Mouse (Mus musculus) limb, embryonic 14.5 days (tissue): ENCODE data around the gene Tns1. TPM values are rescaled to one million over a fixed set of nuclear protein-coding genes. Genes with fewer than 3 reads are reported as not detected.

Experiments used
- ATAC-seq: fragments of 200-750 bp; cut with Nextera tagmentation; 2 replicates; pipeline ENCODE4 v1.8.0; 2017; ENCODE audit warnings: low read depth, moderate number of reproducible peaks, moderate TSS enrichment; ENCODE audit not compliant: low FRiP score
- DNase-seq: peaks from one replicate; pipeline ENCODE4 v3.0.0-alpha.2; 2015; ENCODE audit warnings: low spot score
- H3K27ac ChIP-seq: fragments of 300-500 bp; sonication (generic); replicated peaks from 2 replicates; pipeline ENCODE4 v1.5.1; 2014; ENCODE audit warnings: low read depth, mild to moderate bottlenecking, low read length, moderate library complexity, mixed read lengths
- H3K27me3 ChIP-seq: fragments of 300-500 bp; sonication (generic); 2 replicates; pipeline ENCODE4 v1.6.1; 2014; ENCODE audit warnings: low read length, mixed read lengths; ENCODE audit not compliant: control insufficient read depth, insufficient read depth
- H3K36me3 ChIP-seq: fragments of 300-500 bp; sonication (generic); 2 replicates; pipeline ENCODE4 v1.6.1; 2014; ENCODE audit warnings: mild to moderate bottlenecking, low read length, moderate library complexity, mixed read lengths; ENCODE audit not compliant: control insufficient read depth, insufficient read depth
- H3K4me1 ChIP-seq: fragments of 300-500 bp; sonication (generic); 2 replicates; pipeline ENCODE4 v1.6.1; 2014; ENCODE audit warnings: antibody characterized with exemption, low read length, mixed read lengths; ENCODE audit not compliant: control insufficient read depth, insufficient read depth
- H3K4me2 ChIP-seq: fragments of 300-500 bp; sonication (generic); replicated peaks from 2 replicates; pipeline ENCODE4 v1.6.1; 2014; ENCODE audit warnings: low read depth, mild to moderate bottlenecking, low read length, moderate library complexity; ENCODE audit not compliant: severe bottlenecking
- H3K4me3 ChIP-seq: fragments of 300-500 bp; sonication (generic); replicated peaks from 2 replicates; pipeline ENCODE4 v1.5.1; 2014; ENCODE audit warnings: low read length
- H3K9ac ChIP-seq: fragments of 300-500 bp; sonication (generic); 2 replicates; pipeline ENCODE4 v1.6.1; 2014; ENCODE audit warnings: mild to moderate bottlenecking, low read depth, low read length, moderate library complexity; ENCODE audit not compliant: severe bottlenecking
- H3K9me3 ChIP-seq: fragments of 300-500 bp; sonication (generic); 2 replicates; pipeline ENCODE4 v1.6.1; 2016; ENCODE audit warnings: low read length; ENCODE audit not compliant: control insufficient read depth
- POLR2A ChIP-seq: fragments of 200-500 bp; IDR thresholded peaks from 2 replicates; pipeline ENCODE4 v1.8.0; 2012; ENCODE audit warnings: inconsistent platforms, mild to moderate bottlenecking, moderate library complexity, borderline replicate concordance; ENCODE audit not compliant: insufficient read depth, insufficient read length; ENCODE audit errors: extremely low read depth
- WGBS: fragments of 180-500 bp; shearing (Covaris S2); extraction: QIAGEN DNeasy Blood & Tissue Kit; methylation state at CpG from one replicate; pipeline ENCODE4 v1.1.7; 2014; 5-methylcytosine and 5-hydroxymethylcytosine counted together
- polyA plus RNA-seq, 2 experiments: library from polyadenylated mRNA; depleted of rRNA in 1 of 2; stranded (reverse) in 1 of 2; unstranded in 1 of 2; fragments of >200 nt; fragmentation: Nextera tagmentation in 1 of 2; extraction: Ambion mirVana in 1 of 2; gene quantifications; 2 replicates each; pipeline versions ENCODE4 v1.2.1 to v1.2.3; 2012 to 2014

Gene Tns1
- polyA plus RNA-seq, 2 experiments = 38.0 to 51.3 TPM

DNA sequence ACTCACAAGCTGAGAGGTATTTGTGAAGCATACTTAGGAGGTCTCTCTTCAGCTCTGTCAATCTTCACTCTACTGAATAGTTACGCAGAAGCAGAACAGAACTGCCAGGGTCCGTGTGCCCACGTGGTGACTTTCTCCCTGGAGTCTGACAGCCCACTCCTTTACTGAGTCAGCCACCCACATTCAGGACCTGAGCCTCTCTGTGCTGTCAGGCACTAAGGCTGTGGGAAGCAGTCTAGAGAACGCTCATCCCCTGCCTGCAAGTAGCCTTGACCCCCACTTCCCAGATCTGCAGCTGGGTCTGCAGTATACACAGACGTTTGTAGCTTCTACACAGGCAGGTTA, 191.1 kb downstream of the Tns1 start:
- Histone ChIP-seq H3K27ac (no peak overlapping the region), H3K9ac (no peak overlapping the region), H3K9me3 (no peaks in the 10 kb centered on the region), H3K27me3 (no peaks in the 10 kb centered on the region), H3K36me3 (peaks cover 42% of the 10 kb centered on the region), H3K4me2 (no peak overlapping the region), H3K4me3 (no peak overlapping the region), H3K4me1 (no peaks in the 10 kb centered on the region)
- ATAC-seq (no peak), DNase-seq (no peak)
- TF ChIP-seq POLR2A = no peak
- 86% methylated on average over 5 of the region's 5 CpGs for WGBS

DNA sequence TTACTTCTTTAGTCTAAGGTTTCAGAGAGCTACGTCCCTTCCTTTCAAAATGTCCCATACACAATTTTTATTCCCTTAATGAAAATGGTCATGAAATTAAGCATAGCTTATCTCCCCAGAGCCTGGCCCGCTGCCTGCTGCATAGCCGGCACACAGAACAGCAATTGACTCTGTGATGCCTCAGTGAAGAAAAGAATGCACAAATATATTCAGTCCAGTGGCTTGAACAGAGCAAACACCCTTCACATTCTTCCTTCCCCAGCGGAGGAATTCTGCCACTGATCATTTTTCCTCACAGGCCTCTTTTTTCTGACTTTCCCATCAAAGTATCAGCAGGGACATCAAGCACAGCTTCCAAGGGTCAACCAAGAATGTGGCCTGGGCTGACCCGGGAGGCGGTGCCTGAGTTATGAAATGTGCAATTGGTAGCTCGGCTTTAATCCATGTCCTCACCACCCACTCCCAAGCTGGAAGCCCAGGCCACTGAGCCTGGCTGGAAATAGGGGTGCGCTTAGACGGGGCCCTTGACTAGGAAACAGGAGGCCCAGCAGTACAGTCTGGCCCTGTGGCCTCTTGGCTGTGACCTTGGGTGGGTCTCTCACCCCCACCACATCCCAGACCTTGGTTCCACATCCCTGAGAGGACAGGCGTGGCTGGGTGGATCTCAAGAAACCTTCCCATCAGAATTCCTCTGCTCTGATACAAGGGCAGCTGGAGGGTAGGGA, 191.7 kb downstream of the Tns1 start:
- Histone ChIP-seq H3K27me3 (no peaks in the 10 kb centered on the region), H3K4me3 (no peak overlapping the region), H3K9me3 (no peaks in the 10 kb centered on the region), H3K27ac (no peak overlapping the region), H3K4me1 (no peaks in the 10 kb centered on the region), H3K9ac (no peak overlapping the region), H3K36me3 (peaks cover 45% of the 10 kb centered on the region), H3K4me2 (no peak overlapping the region)
- 80% methylated on average over 10 of the region's 10 CpGs for WGBS
- TF ChIP-seq POLR2A = no peak
- no peak for DNase-seq
- no peak for ATAC-seq

DNA sequence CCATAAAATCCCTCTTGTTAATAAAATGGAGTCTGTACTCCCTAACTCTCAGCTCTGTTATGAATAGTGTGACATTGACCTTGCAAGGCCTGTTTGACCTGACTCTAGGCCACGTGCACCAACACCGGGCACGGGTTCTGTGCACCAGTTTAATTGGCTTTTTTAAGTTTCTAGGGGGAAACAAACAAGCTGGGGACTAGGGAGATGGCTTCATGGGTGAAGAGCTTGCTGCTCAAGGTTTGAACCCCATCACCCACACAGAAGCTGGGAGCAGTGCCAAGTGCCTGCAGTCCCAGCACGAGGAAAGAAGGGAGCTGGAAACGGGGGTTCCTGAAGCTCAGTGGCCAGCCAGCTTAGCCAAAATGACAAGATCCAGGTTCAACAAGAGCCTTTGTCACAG, 192.4 kb downstream of the Tns1 start:
- H3K4me2 ChIP-seq = no peak overlapping the region
- 63% methylated on average over 5 of the region's 5 CpGs for WGBS
- H3K27ac ChIP-seq = no peak overlapping the region
- no peaks in the 10 kb centered on the region for H3K27me3 ChIP-seq
- ATAC-seq (no peak), DNase-seq (no peak)
- H3K9ac ChIP-seq = no peak overlapping the region
- H3K36me3 ChIP-seq = peaks cover 49% of the 10 kb centered on the region
- H3K4me3 ChIP-seq = no peak overlapping the region
- no peaks in the 10 kb centered on the region for H3K9me3 ChIP-seq
- no peak for TF ChIP-seq POLR2A
- H3K4me1 ChIP-seq = no peaks in the 10 kb centered on the region

DNA sequence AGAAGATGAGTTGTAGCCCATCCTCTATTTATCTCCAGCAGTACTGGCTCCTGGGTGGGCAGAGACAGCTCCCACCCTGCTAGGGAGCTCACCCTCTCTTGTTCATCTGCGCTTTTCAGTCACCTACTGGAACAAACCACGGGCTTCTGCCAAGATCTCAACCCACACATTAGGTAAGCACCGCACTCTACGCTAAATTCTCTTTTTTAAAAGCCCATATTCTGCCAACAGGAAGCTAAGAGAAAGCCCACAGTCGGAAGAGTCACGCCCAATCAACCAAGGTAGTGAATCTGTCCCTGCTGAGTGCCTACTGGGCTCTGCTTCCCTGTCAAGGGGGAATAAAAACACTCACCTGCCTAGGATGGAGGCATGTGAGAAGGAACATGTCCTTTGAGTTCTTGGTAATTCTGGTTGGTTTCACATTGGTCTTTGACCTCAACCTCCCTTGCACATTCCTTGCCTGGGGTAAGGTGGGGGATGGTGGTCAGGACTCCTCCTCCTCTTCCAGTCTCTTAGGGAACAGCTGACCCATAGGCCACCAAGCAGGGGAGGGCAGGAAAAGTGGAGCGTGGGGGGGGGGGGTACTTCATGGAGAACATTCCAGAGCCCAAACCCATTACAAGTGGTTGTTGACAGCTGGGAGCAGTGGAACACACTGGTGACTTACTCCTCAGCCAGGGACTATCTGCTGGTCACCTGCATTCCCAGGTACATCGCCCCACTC, 193.7 kb downstream of the Tns1 start:
- Histone ChIP-seq H3K27me3 (no peaks in the 10 kb centered on the region), H3K4me3 (no peak overlapping the region), H3K4me2 (no peak overlapping the region), H3K4me1 (no peaks in the 10 kb centered on the region), H3K36me3 (peaks cover 49% of the 10 kb centered on the region), H3K27ac (no peak overlapping the region), H3K9ac (no peak overlapping the region), H3K9me3 (no peaks in the 10 kb centered on the region)
- ATAC-seq (no peak), DNase-seq (no peak)
- WGBS = 85% methylated on average over 8 of the region's 8 CpGs
- no peak for TF ChIP-seq POLR2A

DNA sequence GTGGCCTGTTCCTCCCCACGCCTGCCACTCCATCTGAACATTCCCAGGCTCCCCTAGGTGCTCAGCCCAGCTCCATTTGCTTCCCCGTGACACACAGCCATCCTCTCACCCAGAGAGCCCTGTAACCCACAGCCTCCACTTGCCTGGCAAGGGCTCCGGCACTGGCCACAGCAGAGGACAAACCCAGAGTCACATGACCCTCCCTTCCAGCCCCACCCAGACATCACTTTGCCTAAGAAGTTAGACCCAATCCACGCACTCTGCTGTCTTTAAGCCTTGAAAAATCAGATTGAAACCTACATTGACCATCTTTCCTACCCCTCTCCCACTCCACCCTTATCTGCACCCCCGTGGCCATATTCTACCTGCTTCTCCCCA, 194.3 kb downstream of the Tns1 start:
- WGBS = 92% methylated on average over 5 of the region's 5 CpGs
- Histone ChIP-seq H3K9ac (no peak overlapping the region), H3K27ac (no peak overlapping the region), H3K9me3 (no peaks in the 10 kb centered on the region), H3K27me3 (no peaks in the 10 kb centered on the region), H3K36me3 (peaks cover 49% of the 10 kb centered on the region), H3K4me1 (no peaks in the 10 kb centered on the region), H3K4me3 (no peak overlapping the region), H3K4me2 (no peak overlapping the region)
- no peak for TF ChIP-seq POLR2A
- ATAC-seq (no peak), DNase-seq (no peak)
